Mouse (Mus musculus) liver, adult (tissue): ENCODE results near the gene Cbx7.

Source experiments
- GATA4 ChIP-seq: IDR thresholded peaks from 2 replicates; pipeline ENCODE4 v1.6.1; 2014; ENCODE audit warnings: mild to moderate bottlenecking, low read length; ENCODE audit not compliant: insufficient replicate concordance

The Cbx7 gene

DNA sequence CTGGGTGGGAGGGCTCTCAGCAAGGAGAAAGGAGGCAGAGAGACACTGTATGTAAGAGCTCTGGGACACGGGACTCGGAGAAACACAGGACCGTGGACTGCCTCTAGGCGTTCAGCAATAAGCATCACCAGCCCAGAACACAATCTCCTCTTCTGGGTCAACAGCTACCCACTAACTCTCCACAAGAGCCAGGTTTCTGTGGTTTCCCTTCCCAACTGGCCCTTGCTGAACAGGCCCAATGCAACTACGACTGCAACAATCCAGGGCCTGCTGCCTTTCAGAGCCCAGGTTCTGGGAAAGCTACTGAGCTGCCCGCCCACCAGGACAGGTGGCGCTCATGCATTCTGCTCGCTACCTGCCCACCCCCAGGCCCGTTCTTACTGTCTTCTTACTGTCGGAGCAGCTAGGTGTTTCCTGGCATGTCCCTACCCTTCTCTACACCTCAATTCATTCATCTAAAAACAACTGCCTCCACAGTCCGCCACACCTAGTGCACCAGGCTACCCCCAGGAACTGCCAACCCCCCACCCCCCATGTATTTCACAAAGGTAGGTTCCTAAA, 44.0 kb downstream of the Cbx7 start:
- no peak for TF ChIP-seq GATA4

DNA sequence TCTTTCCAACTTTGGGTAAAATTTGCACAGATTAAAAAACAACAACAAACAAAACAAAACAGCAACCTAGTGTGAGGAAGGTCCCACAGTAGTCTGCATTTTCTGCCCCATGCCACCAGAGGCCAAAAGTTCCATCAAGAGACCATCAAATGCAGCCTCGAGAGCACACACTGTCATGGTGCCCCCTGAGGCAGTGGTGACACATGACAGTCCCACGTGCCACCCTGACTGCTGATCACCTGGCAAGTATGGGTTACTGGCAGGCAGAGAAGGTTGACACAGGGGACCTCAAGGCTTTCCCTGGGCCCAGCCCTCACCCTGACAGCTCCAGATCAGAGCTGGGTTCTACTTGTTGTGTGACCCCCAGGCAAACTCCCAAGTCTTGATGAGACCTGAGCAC, 51.1 kb downstream of the Cbx7 start:
- no peak for TF ChIP-seq GATA4

DNA sequence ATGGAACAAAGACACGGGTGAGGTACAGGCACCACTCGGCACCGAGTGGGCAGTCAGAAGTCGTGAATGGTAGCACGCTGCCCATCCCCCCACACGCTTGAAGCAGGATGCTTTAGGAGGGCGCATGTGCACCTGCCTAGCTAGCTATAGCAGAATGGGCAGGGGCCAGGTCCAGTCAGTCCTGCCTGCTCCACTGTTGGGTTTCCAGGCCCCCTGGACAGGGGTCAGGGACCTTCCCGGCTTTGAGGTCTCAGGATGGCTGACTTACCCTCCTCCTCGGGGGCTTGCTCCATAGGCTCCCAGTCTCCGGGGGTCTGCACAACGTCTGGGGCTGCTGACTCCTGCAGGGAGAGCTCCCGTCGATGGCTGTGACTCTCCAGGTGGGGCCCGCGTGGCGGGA, 52.4 kb downstream of the Cbx7 start:
- TF ChIP-seq GATA4: no peak

DNA sequence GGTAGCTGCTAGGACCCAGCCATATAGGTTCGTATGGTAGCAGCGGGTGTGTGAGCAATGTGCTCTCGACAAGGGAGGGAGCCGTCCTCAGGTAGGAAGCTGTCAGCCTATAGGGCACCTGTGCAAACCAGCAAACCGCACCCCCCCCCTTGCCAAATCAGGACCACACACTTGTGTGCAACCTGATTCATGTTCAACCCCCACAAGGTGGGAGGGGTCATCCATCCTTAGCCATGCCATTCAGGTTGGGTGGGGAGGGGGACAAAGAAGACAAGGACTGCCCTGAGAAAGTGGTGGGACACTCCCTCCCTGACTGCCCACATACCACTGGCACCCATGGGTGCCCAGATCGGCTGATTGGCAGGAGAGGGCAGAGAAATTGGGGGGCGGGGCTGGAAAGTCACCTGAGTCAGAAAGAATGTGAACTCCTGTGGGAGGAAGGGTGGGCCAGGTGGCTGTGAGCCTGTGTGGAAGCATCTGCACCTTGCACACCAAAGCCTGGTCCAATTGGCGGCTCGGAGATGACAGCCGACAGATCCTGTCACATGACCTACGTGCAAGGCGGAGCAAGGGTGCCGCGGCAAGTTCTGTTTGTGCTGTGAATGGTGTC, 53.7 kb downstream of the Cbx7 start:
- TF ChIP-seq GATA4: no peak

DNA sequence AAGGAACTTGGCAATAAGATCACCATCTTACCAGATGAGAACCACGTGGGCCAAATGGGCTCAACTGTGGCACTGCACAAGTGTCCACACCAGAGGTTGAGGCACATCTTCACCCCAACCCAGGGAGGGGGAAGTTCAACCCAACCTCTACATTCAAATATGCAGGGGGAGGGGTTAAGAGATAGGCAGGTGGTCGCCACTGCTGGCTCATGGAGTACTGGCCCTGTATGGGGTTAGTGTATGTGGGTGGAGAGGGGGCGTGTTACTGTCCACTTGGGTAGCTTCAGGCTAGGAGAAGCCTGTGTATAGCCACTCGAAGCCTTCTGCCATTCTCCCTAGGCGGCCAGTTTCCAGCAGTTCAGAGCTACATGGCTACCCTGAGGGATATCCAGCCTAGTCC, 54.8 kb downstream of the Cbx7 start:
- TF ChIP-seq GATA4: no peak

DNA sequence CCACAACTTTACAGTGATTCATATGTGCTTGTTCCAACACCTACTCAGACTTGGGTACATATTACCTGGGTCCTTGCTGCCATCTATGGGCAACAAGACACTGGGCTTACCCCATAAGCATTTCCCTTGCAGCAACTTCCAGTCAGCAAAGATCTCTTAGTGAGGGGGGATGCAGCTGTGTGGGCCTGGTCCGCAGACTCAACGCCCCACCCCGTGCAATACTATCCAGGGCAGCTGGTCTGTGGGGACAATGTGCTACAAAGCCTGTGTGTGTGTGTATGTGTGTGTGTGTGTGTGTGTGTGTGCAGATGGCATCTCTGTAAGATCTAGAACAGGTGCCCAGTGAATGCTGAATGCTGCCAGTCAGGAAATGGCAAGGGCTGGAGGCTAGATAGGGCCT, 56.6 kb downstream of the Cbx7 start:
- no peak for TF ChIP-seq GATA4

DNA sequence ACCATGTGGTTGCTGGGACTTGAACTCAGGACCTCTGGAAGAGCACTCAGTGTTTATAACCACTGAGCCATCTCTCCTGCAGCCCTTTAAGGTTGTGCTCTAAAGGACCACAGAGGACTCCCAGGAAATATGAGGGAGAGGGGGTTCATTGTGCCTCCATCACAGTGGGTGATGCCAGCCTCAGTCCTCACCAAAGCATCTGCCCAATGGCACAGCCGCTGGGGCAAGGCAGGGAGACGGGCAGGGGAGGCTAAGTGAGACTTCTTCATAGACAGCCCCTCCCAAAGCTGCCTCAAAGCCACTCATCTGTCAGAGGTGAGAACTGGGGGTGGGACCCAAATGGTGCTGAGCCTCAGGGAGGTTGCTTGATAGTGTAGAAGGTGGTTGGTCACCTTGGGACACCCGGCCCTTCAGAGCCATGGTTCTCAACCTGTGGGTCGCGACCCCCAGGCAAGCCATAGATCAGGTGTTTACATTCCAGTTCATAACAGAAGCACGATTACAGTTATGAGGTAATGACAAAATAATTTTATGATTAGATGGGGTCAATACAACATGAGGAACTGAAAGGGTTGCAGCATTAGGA, 57.1 kb downstream of the Cbx7 start:
- TF ChIP-seq GATA4: no peak

DNA sequence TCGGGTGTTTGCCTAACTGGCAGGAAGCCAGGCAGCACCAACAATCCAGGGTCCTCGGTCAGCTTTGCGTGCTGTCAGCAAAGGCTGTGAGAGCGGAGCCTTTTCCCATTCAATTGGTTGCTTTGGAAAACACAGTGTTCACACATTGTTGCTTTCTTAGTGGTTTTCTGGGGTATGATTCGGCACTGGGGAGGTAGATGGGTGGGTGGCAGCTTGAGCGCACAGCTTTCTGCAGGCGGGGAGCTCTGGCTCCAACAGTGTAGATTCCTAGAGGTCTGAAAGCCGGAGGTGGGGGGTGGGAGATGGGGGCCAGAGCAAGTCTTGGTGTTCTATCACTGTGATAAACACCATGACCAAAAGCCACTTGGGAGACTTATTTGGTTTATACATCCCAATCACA, 59.6 kb downstream of the Cbx7 start:
- TF ChIP-seq GATA4: no peak

DNA sequence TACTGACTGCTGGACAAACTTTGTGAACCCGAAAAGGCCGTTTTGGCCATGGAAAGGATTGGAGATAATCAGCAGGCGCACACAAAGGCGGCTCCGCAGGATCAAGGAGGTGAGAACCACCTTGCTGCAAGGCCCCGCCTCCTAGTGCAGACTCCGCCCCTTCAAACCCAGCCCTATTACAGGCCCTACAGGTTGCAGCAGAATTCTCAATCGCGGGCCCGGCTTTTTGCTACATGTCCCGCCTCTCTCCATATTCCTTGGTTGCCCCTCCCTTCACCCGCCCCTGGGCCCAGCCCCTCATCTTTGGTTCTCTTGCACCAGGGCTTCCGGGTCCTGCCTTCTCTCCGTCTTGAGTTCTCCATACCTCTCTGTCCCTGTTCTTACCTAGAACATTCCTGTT, 64.1 kb downstream of the Cbx7 start:
- TF ChIP-seq GATA4: no peak

DNA sequence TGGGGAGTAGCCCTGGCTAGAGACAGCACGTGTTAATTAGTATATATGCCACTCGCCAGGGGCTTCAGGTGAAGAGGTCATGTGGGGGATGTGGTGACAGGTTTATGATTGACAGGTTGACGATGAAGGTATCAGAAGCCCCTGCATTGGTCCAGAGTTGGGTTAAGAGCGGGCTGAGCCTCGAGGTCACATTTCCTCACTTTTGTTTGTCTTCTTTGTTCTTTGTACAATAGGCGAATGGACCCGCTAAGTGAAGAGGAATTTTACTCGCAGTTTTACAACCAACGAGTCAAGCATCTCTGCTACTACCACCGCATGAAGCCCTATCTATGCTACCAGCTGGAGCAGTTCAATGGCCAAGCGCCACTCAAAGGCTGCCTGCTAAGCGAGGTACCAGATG, 65.7 kb downstream of the Cbx7 start:
- no peak for TF ChIP-seq GATA4

DNA sequence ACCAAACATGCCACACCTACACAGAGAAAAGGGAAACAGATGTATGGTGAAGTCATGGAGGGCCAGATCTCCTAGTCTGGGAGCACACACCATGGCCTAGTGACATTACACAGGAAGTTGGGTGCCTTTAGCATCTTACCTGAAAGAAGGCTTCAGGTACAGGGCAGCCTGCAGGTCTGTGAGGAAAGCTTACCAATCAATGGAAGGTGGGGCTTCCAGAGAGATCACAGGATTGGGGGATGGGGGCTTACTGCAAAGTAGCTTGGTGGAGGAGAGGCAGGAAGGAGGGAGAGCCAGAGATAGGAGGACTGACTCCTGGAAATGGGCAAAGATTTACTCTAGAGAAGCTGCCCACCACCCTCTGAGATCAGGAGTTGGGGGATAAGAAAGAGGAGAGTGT, 67.0 kb downstream of the Cbx7 start:
- no peak for TF ChIP-seq GATA4

DNA sequence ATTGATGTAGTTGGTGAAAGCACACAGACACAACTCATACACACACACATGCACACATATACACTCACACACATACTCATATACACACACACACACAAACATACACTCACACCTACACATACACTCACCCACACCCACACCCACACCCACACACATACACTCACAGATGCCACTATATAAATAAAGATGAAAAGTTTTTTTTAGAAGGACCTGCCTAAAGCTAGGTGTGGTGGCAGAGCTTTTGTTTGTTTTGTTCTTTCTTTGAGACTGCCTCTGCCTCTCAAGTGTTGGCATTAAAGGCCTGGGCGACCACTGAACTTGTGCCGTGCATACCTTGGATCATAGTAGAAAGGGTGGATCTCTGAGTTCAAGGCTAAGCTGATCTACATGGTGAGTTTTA, 69.5 kb downstream of the Cbx7 start:
- TF ChIP-seq GATA4: no peak

DNA sequence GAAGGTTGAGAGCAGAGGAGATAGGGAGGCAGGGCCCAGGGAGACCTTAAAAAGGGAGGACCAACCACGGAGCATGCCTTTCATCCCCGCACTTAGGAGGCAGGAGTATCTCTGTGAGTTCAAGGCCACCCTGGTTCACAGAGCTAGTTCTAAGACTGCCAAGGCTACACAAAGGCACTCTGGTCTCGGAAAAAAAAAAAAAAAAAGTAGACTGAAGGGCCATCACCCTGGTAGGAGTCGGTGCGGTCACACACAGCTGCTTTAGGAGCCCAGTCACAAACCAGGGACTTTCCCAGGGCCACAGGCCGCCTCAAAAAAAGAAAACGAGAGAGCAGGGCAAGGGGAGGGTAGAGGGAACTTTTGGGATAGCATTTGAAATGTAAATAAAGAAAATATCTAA, 70.2 kb downstream of the Cbx7 start:
- no peak for TF ChIP-seq GATA4

DNA sequence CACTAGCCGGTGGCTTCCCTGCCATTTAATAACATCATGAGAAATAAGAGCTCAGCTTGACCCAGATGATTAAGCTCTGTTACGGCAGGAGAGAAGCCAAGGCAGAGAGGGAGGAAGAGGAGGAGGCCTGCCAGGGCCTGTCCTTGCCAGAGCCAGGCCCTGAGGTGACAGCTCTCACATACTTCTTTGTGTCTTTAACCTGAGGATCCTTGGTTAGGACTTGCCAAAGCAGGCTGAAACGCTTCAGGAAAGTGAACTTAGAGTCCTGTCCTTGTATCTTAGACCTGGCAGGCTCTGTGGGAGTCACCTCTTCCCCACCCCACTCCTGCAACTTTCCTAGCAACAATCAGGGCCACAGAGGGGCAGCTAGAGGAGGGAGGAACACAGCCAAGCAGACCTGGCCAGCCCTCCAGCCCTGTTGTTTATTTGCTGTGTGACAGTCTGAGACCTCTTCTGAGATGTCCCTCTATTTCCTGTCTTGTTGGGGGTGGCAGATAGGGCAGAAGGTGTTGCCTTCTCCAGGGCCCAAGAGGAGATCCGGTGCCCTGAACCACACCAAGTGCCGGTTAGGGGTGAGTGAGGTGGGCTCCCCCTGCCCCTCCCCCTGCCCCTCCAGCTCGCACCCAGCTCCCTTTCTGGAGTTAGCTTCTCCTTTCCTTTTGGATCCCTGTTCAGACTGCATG, 71.0 kb downstream of the Cbx7 start:
- no peak for TF ChIP-seq GATA4

DNA sequence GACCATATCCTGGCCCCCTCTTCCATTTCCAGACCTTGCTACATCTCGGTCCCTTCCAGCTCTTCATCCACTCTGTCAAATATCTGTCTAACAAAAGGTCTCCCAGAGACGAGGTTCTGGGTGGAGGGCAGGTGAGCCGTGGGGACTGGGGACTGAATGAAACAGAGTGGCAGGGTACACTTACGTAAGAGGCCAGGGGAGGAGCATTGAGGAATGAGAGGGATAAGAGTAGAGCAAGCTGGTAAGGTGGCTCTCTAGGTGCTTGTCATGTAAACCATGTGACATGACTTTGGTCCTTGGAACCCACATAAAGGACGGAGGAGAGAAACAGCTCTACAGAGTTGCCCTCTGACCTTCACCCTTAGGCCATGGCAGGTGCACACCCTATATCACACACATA, 71.9 kb downstream of the Cbx7 start:
- no peak for TF ChIP-seq GATA4

DNA sequence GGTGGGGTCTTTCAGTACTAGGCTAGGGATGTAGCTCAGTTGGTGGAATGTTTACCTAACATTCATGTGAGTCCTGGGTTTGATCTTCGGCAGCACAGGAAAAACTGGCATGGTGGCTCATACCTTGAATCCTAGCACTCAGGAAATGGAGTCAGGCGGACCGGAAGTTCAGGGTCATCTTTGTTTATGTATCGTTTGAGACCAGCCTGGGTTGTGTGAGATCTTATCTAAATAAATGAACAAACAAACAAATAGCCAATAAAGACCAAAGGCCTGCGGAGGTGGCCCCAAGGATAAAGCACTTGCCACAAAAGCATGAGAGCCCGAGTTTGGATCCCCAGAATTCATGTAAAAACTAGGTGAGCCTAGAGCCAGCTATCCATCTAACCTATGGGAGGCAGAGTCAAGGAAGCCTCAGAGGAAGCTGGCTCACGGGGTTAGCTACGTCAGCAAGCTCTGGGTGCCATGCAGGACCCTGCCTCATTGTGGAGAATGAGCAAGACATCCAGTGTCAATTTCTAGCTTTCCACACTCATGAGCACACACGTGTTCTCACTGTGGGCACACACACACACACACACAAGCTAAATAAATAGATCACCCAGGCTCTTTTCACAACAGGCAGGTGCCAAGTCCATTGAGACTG, 74.7 kb downstream of the Cbx7 start:
- TF ChIP-seq GATA4: no peak

DNA sequence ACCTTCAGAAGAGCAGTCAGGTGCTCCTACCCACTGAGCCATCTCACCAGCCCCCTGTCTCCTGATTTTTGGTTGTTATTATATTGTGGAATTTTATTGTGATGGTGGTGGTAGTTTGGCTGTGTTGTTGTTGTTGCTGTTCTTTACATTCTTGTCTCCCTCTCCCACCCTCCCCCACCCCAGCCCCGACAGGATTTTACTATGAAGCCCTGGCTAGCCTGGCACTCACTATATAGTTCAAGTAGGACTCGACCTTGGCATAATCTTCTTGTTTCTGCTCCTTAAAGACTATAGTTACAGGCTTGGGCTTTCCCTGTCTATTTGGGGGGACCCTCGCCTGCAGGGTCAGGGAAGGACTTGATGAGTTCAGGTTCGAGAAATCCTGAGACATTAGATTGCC, 76.6 kb downstream of the Cbx7 start:
- no peak for TF ChIP-seq GATA4

DNA sequence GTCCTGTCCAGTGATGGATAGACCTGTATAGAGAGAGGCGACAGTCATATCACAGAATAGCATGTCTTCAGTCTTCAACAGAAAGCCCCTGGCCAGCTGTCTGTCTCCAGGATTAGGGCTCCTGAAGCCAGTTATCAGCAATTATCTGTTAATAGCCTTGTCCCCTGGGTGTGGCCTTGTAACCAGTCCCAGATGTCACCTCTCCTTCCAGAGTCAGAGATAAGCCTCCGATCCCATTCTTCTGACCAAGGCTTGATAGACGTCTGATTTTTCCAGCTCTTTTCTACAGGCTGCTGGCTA, 77.1 kb downstream of the Cbx7 start:
- TF ChIP-seq GATA4: no peak
